Mouse (Mus musculus) myocyte (in vitro differentiated cells): Measurements from ENCODE around the gene Gatc.

ENCODE experiments used
- MAX ChIP-seq: IDR thresholded peaks from one replicate; pipeline ENCODE4 v1.6.1; 2011; ENCODE audit warnings: low read depth, mild to moderate bottlenecking, control low read depth
- MYOG ChIP-seq, 3 experiments: IDR thresholded peaks; one replicate each; pipeline ENCODE4 v1.6.1; 2011; ENCODE audit warnings: control low read depth in 2 of 3, low read depth in 2 of 3, mild to moderate bottlenecking in 2 of 3; ENCODE audit not compliant: insufficient read length in 2 of 3, control insufficient read depth in 1 of 3, insufficient read depth in 1 of 3
- POLR2A ChIP-seq: IDR thresholded peaks from one replicate; pipeline ENCODE4 v1.6.1; 2011; ENCODE audit warnings: low read depth, mild to moderate bottlenecking, control low read depth, moderate library complexity; ENCODE audit not compliant: insufficient read length
- POLR2AphosphoS2 ChIP-seq: IDR thresholded peaks from one replicate; pipeline ENCODE4 v1.6.1; 2011; ENCODE audit warnings: low read depth, control low read depth; ENCODE audit not compliant: insufficient read length
- TCF12 ChIP-seq: IDR thresholded peaks from one replicate; pipeline ENCODE4 v1.6.1; 2011; ENCODE audit warnings: mild to moderate bottlenecking, control low read depth; ENCODE audit not compliant: poor library complexity, insufficient read depth, severe bottlenecking
- USF1 ChIP-seq: IDR thresholded peaks from one replicate; pipeline ENCODE4 v1.6.1; 2011; ENCODE audit warnings: low read depth, mild to moderate bottlenecking, control low read depth, moderate library complexity

GRCm38 (mm10) chr5:115349225-115349555 is 8.2 kb upstream of the Gatc start:
- no peak for TF ChIP-seq POLR2A
- TF ChIP-seq TCF12, result no peak
- TF ChIP-seq USF1, result no peak
- no peak for TF ChIP-seq POLR2AphosphoS2
- no peak for TF ChIP-seq MAX
- no peak for TF ChIP-seq MYOG (IDR thresholded peaks at IDR 0.05; ENCODE audit: control insufficient read depth in 1 of 3, insufficient read depth in 1 of 3, insufficient read length in 2 of 3, low read depth in 2 of 3)
